Mouse (Mus musculus): ENCODE results near the gene Dhx15. TPM values are rescaled to one million over a fixed set of nuclear protein-coding genes. Genes with fewer than 3 reads are reported as not detected.
A peak's percentile ranks its signal among the peaks of the same experiment; 100 is the strongest.

The Dhx15 gene
- total RNA-seq, 1 experiment: 164 TPM

DNA sequence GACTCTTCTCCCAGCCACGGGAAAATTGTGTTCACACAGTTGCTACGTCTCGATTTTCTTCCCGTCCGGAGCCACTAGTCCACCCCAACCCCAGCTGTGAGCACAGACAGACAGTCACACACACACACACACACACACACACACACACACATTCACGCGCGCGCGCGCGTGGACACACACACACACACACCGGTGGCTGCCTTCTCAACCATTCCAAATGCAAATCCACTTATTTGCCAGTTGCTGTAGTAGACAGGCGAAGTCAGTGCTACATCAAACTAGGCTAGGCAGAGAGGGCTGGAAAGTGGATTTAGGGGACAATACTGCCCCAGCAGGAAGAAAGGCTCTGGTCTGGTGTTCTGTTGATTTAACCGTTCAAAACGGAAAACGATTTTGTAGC lies 73.9 kb downstream of the Dhx15 start:
- Histone ChIP-seq H3K4me1 (ENCODE audit: control insufficient read depth in 2 of 2, insufficient read depth in 2 of 2, low read length in 2 of 2, poor library complexity in 1 of 2) (peaks cover 0 to 7% of the 10 kb centered on the region in 2 experiments; a peak in 2 of 4 replicates), H3K4me3 (ENCODE audit: insufficient read depth in 1 of 2, low read depth in 1 of 2, low read length in 2 of 2, poor library complexity in 1 of 2, severe bottlenecking in 1 of 2) (peak overlapping the region; percentile 81), H3K9me3 (ENCODE audit: control insufficient read depth, insufficient read depth, low read depth, low read length) (no peaks in the 10 kb centered on the region), H3K27ac (ENCODE audit: insufficient read depth, low read depth, low read length, poor library complexity, severe bottlenecking) (no peak overlapping the region), H3K9ac (ENCODE audit: insufficient read depth, low read depth, low read length, poor library complexity, severe bottlenecking) (no peak overlapping the region), H3K36me3 (ENCODE audit: control insufficient read depth, insufficient read depth, low read length, poor library complexity, severe bottlenecking) (no peaks in the 10 kb centered on the region)
- DNase-seq (ENCODE audit: low read depth, low spot score): no peak
- in situ Hi-C loops (cut with MboI; ENCODE audit: low sequenced_read_pairs in 2 of 2, unreplicated experiment in 2 of 2): no loop called here
- no peak for TF ChIP-seq MAFK (IDR thresholded peaks at IDR 0.05; ENCODE audit: insufficient read depth, low read depth, low read length)
- TF ChIP-seq HCFC1 (IDR thresholded peaks at IDR 0.05; ENCODE audit: borderline replicate concordance, insufficient read depth, low read length): no peak
- TF ChIP-seq ZC3H11A (IDR thresholded peaks at IDR 0.05; ENCODE audit: borderline replicate concordance, low read depth, low read length): no peak
- TF ChIP-seq CHD2 (IDR thresholded peaks at IDR 0.05; ENCODE audit: low read depth, low read length): no peak
- TF ChIP-seq ZNF384 (IDR thresholded peaks at IDR 0.05; ENCODE audit: low read depth, low read length): no peak

DNA sequence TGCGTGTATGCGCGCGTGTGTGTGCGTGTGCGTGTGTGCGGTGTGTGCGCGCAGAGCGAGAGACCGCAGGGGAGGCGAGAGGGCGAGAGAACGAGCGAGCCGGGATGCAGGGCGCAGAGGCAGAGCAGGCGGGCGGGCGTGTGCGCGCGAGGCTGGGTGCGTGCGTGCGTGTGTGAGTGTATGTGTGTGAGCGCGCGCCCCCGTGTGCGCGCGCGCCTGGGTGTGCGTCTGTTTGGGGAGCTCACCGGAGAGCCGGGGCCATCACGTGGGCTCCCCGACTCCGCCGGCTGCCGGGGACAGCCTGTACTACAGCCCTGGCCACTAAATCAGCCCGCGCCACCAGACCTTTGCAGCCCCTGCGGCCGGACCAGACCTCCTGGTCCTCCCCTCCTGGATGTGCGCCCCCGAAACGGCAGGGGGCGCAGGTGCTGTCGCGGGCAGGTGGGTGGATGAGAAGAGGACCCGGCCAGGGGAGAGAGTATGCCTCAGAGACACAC lies 74.4 kb downstream of the Dhx15 start:
- in situ Hi-C loops (cut with MboI; ENCODE audit: low sequenced_read_pairs in 2 of 2, unreplicated experiment in 2 of 2): no loop called here
- peak; percentile 74 for DNase-seq (ENCODE audit: low read depth, low spot score)
- TF ChIP-seq MAFK (IDR thresholded peaks at IDR 0.05; ENCODE audit: insufficient read depth, low read depth, low read length) (no peak), CHD2 (IDR thresholded peaks at IDR 0.05; ENCODE audit: low read depth, low read length) (no peak), ZC3H11A (IDR thresholded peaks at IDR 0.05; ENCODE audit: borderline replicate concordance, low read depth, low read length) (no peak), ZNF384 (IDR thresholded peaks at IDR 0.05; ENCODE audit: low read depth, low read length) (no peak), HCFC1 (IDR thresholded peaks at IDR 0.05; ENCODE audit: borderline replicate concordance, insufficient read depth, low read length) (0 out of 2 replicates have a peak, but pooled peaks have one; percentile 45)
- peak overlapping the region; percentile 62 for H3K9ac ChIP-seq (ENCODE audit: insufficient read depth, low read depth, low read length, poor library complexity, severe bottlenecking)
- no peaks in the 10 kb centered on the region for H3K9me3 ChIP-seq (ENCODE audit: control insufficient read depth, insufficient read depth, low read depth, low read length)
- H3K4me3 ChIP-seq (ENCODE audit: insufficient read depth in 1 of 2, low read depth in 1 of 2, low read length in 2 of 2, poor library complexity in 1 of 2, severe bottlenecking in 1 of 2): peak overlapping the region; percentile 81
- H3K36me3 ChIP-seq (ENCODE audit: control insufficient read depth, insufficient read depth, low read length, poor library complexity, severe bottlenecking): no peaks in the 10 kb centered on the region
- H3K4me1 ChIP-seq (ENCODE audit: control insufficient read depth in 2 of 2, insufficient read depth in 2 of 2, low read length in 2 of 2, poor library complexity in 1 of 2): peaks cover 0 to 7% of the 10 kb centered on the region in 2 experiments; a peak in 2 of 4 replicates
- H3K27ac ChIP-seq (ENCODE audit: insufficient read depth, low read depth, low read length, poor library complexity, severe bottlenecking): no peak overlapping the region

DNA sequence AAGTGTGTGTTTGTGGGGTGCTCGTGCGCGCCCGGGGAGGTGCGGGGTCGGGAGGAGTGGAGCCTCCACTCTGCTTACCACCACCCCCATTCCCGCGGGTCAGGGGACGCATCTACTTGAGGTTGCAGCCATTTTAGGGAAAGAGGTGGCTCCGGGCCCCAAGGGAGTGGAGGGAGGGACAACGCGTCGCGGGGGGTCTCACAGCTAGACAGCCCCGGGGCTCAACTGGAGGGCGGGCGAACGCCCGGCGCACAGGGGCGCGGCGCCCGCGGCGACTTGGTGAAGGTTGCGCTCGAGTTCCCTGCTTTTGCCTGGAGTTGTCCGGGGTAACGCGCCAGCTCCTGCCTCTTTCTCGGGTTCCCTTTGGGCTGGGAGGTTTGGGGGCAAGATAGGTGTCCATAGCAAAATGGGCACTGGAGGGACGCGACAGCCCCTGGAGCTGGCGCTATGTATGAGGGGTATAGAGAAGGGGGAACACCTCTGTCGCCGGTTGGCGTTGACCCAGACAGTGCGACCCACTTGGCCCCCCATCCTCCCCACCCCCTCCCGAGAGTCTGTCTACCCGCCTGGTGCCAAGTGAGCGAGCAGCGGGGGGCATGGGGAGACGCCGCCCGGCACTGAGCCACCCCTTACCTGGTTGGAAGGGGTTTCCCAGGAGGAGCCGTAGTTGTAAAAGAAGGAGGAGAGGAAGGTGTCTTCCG lies 75.4 kb downstream of the Dhx15 start:
- Histone ChIP-seq H3K4me1 (ENCODE audit: control insufficient read depth in 2 of 2, insufficient read depth in 2 of 2, low read length in 2 of 2, poor library complexity in 1 of 2) (peaks cover 0 to 7% of the 10 kb centered on the region in 2 experiments; a peak in 2 of 4 replicates), H3K27ac (ENCODE audit: insufficient read depth, low read depth, low read length, poor library complexity, severe bottlenecking) (no peak overlapping the region), H3K4me3 (ENCODE audit: insufficient read depth in 1 of 2, low read depth in 1 of 2, low read length in 2 of 2, poor library complexity in 1 of 2, severe bottlenecking in 1 of 2) (peak overlapping the region; percentile 81), H3K9ac (ENCODE audit: insufficient read depth, low read depth, low read length, poor library complexity, severe bottlenecking) (0 out of 2 replicates have a peak overlapping the region, but pooled peaks have one; percentile 1), H3K36me3 (ENCODE audit: control insufficient read depth, insufficient read depth, low read length, poor library complexity, severe bottlenecking) (no peaks in the 10 kb centered on the region), H3K9me3 (ENCODE audit: control insufficient read depth, insufficient read depth, low read depth, low read length) (no peaks in the 10 kb centered on the region)
- peak; percentile 28 for DNase-seq (ENCODE audit: low read depth, low spot score)
- in situ Hi-C loops (cut with MboI; ENCODE audit: low sequenced_read_pairs in 2 of 2, unreplicated experiment in 2 of 2): no loop called here
- TF ChIP-seq ZC3H11A (IDR thresholded peaks at IDR 0.05; ENCODE audit: borderline replicate concordance, low read depth, low read length): no peak
- no peak for TF ChIP-seq HCFC1 (IDR thresholded peaks at IDR 0.05; ENCODE audit: borderline replicate concordance, insufficient read depth, low read length)
- TF ChIP-seq MAFK (IDR thresholded peaks at IDR 0.05; ENCODE audit: insufficient read depth, low read depth, low read length): no peak
- no peak for TF ChIP-seq CHD2 (IDR thresholded peaks at IDR 0.05; ENCODE audit: low read depth, low read length)
- TF ChIP-seq ZNF384 (IDR thresholded peaks at IDR 0.05; ENCODE audit: low read depth, low read length): no peak

DNA sequence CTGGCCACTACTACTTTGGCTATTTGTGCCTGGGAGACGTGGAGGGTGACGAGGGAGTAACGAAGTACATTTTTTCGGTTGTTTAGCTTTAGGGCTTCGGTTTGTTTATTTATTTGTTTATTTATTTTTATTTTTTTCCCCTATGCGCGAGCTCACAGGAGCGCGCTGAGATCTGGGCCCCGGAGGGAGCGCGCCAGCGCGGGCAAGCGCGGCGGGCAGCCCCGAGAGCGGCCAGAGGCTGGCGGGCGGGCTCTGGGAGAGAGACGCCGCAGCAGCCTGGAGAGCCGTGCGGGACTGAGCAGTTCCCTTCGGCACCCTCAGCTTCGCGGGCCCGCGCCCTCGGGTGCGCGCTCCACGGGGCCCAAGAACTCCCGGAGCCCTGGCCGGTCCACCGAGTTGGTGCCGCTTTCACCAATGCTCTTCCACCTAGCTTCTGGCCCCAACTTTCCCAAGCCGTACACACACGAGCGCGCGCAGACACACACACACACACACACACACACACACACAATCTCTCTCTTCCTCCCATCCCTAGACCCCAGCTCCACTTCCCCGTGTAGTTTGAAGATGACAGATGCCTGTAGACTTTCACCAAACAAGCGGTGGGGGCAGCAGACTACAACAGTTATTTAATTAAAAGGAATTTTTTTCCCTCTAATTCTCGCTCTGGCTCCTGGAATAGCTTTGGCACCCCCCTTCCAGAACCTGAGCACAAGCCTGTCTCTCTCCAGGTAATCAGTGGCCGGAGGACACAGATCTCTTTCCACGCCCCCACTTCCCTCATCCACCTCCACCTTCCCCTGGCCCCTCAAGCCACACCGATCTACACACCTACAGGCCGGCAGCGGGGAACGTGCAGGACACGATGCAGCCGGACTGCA lies 76.2 kb downstream of the Dhx15 start:
- Histone ChIP-seq H3K36me3 (ENCODE audit: control insufficient read depth, insufficient read depth, low read length, poor library complexity, severe bottlenecking) (no peaks in the 10 kb centered on the region), H3K27ac (ENCODE audit: insufficient read depth, low read depth, low read length, poor library complexity, severe bottlenecking) (no peak overlapping the region), H3K4me3 (ENCODE audit: insufficient read depth in 1 of 2, low read depth in 1 of 2, low read length in 2 of 2, poor library complexity in 1 of 2, severe bottlenecking in 1 of 2) (peak overlapping the region; percentile 81), H3K9me3 (ENCODE audit: control insufficient read depth, insufficient read depth, low read depth, low read length) (no peaks in the 10 kb centered on the region), H3K4me1 (ENCODE audit: control insufficient read depth in 2 of 2, insufficient read depth in 2 of 2, low read length in 2 of 2, poor library complexity in 1 of 2) (peaks cover 0 to 7% of the 10 kb centered on the region in 2 experiments; a peak in 2 of 4 replicates), H3K9ac (ENCODE audit: insufficient read depth, low read depth, low read length, poor library complexity, severe bottlenecking) (peak overlapping the region; percentile 58; the same call in 1 of the 2 replicates)
- in situ Hi-C loops (cut with MboI; ENCODE audit: low sequenced_read_pairs in 2 of 2, unreplicated experiment in 2 of 2): no loop called here
- TF ChIP-seq MAFK (IDR thresholded peaks at IDR 0.05; ENCODE audit: insufficient read depth, low read depth, low read length) (no peak), HCFC1 (IDR thresholded peaks at IDR 0.05; ENCODE audit: borderline replicate concordance, insufficient read depth, low read length) (no peak), ZNF384 (IDR thresholded peaks at IDR 0.05; ENCODE audit: low read depth, low read length) (no peak), ZC3H11A (IDR thresholded peaks at IDR 0.05; ENCODE audit: borderline replicate concordance, low read depth, low read length) (no peak), CHD2 (IDR thresholded peaks at IDR 0.05; ENCODE audit: low read depth, low read length) (no peak)
- DNase-seq (ENCODE audit: low read depth, low spot score): peak; percentile 20
